Mouse (Mus musculus): ENCODE measurements around the gene BC048507. TPM values are rescaled to one million over a fixed set of nuclear protein-coding genes. Genes with fewer than 3 reads are reported as not detected.
"Not testable (repeated sequence)": the region's sequence is repeated elsewhere in the genome, so short reads cannot be mapped to it uniquely, and the experiment has no call there.

Gene BC048507
- polyA plus RNA-seq, 1 experiment from 2014 or later, result not detected

DNA sequence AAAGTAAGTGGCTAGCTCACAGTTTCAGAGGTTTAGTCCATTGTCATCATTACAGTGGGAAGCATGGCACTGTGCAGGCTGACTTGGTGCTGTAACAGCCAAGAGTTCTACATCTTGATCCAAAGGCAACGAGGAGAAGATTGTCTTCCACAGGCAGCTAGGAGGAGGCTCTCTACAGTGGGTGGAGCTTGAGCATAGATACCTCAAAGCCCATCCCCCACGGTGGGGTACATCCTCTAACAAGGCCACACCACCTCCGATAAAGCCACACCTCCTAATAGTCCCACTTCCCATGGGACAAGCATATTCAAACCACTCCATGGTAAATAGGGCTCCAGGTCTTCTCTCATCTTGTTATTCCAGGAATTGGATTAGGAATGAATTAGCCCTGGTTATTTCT, 12.8 kb upstream of the BC048507 start:
- Histone ChIP-seq H3K4me2 (ENCODE audit: low read depth, severe bottlenecking) (no peak overlapping the region), H3K36me3 (ENCODE audit: control insufficient read depth, insufficient read depth, low read length) (no peaks in the 10 kb centered on the region), H3K27ac (replicated peaks; ENCODE audit: low read depth, low read length) (no peak overlapping the region), H3K4me1 (ENCODE audit: control insufficient read depth, insufficient read depth, low read length) (no peaks in the 10 kb centered on the region), H3K9me3 (ENCODE audit: control insufficient read depth, low read length) (no peaks in the 10 kb centered on the region), H3K4me3 (ENCODE audit: low read depth, low read length) (no peak overlapping the region), H3K27me3 (ENCODE audit: control insufficient read depth, insufficient read depth, low read length) (no peaks in the 10 kb centered on the region), H3K9ac (ENCODE audit: low read length) (no peak overlapping the region)
- DNase-seq (ENCODE audit: low spot score) (no peak), ATAC-seq (ENCODE audit: insufficient number of reproducible peaks, low FRiP score, low TSS enrichment, low read depth) (no peak)
- 86% methylated on average over 3 of the region's 3 CpGs for WGBS

DNA sequence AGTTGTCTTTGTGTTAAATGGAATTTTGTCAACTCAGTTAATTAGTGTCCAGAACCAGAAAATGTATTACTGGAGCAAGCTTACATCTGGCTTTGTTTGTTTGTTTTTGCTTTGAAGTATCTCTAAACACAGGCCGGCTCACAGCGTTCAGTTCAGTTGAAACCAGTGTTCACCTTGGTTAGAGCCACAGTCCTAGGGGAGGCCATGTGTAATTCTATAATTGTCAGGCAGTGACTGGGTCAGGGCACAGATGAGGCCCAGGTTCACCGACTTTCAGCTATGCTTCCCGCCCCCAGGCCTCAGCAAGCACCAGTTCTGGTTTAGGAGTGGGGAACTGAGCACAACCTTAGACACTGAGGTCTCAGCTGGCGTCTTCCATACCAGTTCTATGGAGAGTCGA, 10.0 kb upstream of the BC048507 start:
- Histone ChIP-seq H3K27me3 (ENCODE audit: control insufficient read depth, insufficient read depth, low read length) (no peaks in the 10 kb centered on the region), H3K9me3 (ENCODE audit: control insufficient read depth, low read length) (no peaks in the 10 kb centered on the region), H3K4me1 (ENCODE audit: control insufficient read depth, insufficient read depth, low read length) (no peaks in the 10 kb centered on the region), H3K9ac (ENCODE audit: low read length) (no peak overlapping the region), H3K4me3 (ENCODE audit: low read depth, low read length) (no peak overlapping the region), H3K4me2 (ENCODE audit: low read depth, severe bottlenecking) (no peak overlapping the region), H3K27ac (replicated peaks; ENCODE audit: low read depth, low read length) (no peak overlapping the region), H3K36me3 (ENCODE audit: control insufficient read depth, insufficient read depth, low read length) (no peaks in the 10 kb centered on the region)
- no peak for DNase-seq (ENCODE audit: low spot score)
- 65% methylated on average over 6 of the region's 6 CpGs for WGBS
- ATAC-seq (ENCODE audit: insufficient number of reproducible peaks, low FRiP score, low TSS enrichment, low read depth), result no peak; the same call in 1 of the 2 replicates

DNA sequence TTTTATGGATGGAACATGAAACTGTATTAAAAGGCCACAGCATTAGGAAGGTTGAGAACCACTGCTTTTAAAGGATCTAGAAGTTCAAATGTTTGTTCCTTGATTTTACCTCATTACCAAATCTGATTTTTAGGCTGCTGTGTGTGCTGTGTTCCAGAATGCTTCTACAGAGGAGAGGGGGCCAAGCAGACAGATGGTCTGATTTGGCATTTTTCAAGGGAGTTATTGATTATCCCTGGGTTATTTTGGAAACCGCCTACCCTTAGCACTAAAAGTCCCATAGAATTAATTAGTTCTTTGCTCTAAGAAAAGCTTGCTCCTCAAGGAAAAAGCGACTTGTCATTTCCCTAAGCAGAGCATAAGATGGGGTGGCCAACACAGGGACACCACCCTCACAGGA, 9.1 kb upstream of the BC048507 start:
- Histone ChIP-seq H3K4me2 (ENCODE audit: low read depth, severe bottlenecking) (no peak overlapping the region), H3K4me3 (ENCODE audit: low read depth, low read length) (no peak overlapping the region), H3K27ac (replicated peaks; ENCODE audit: low read depth, low read length) (no peak overlapping the region), H3K36me3 (ENCODE audit: control insufficient read depth, insufficient read depth, low read length) (no peaks in the 10 kb centered on the region), H3K9ac (ENCODE audit: low read length) (no peak overlapping the region), H3K9me3 (ENCODE audit: control insufficient read depth, low read length) (no peaks in the 10 kb centered on the region), H3K27me3 (ENCODE audit: control insufficient read depth, insufficient read depth, low read length) (no peaks in the 10 kb centered on the region), H3K4me1 (ENCODE audit: control insufficient read depth, insufficient read depth, low read length) (no peaks in the 10 kb centered on the region)
- 93% methylated on average over 2 of the region's 2 CpGs for WGBS
- DNase-seq (ENCODE audit: low spot score) (no peak), ATAC-seq (ENCODE audit: insufficient number of reproducible peaks, low FRiP score, low TSS enrichment, low read depth) (no peak)

DNA sequence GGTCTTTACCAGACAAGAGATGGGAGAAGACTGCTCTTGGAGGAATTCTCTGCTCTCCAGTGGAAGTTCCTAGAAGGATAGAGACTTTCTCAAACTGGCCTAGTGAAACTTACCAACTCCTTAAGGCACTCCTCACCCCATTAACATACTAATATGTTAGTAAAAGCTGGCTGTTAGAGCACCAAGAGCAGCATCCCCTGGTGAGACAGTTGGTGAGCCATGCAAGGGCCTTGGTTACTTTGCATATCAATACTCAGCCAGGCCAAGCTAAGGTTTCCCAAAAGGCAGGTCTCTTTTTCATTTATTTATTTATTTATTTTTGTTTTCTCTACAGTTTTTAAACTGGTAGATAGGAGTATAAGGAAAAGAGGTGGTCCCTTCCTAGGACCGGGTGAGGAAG, 5.8 kb upstream of the BC048507 start:
- Histone ChIP-seq H3K9me3 (ENCODE audit: control insufficient read depth, low read length) (no peaks in the 10 kb centered on the region), H3K4me1 (ENCODE audit: control insufficient read depth, insufficient read depth, low read length) (no peaks in the 10 kb centered on the region), H3K27me3 (ENCODE audit: control insufficient read depth, insufficient read depth, low read length) (no peaks in the 10 kb centered on the region), H3K36me3 (ENCODE audit: control insufficient read depth, insufficient read depth, low read length) (no peaks in the 10 kb centered on the region), H3K4me3 (ENCODE audit: low read depth, low read length) (no peak overlapping the region), H3K4me2 (ENCODE audit: low read depth, severe bottlenecking) (no peak overlapping the region), H3K27ac (replicated peaks; ENCODE audit: low read depth, low read length) (no peak overlapping the region), H3K9ac (ENCODE audit: low read length) (no peak overlapping the region)
- no peak for DNase-seq (ENCODE audit: low spot score)
- 35% methylated on average over 1 of the region's 1 CpGs for WGBS
- no peak for ATAC-seq (ENCODE audit: insufficient number of reproducible peaks, low FRiP score, low TSS enrichment, low read depth)

DNA sequence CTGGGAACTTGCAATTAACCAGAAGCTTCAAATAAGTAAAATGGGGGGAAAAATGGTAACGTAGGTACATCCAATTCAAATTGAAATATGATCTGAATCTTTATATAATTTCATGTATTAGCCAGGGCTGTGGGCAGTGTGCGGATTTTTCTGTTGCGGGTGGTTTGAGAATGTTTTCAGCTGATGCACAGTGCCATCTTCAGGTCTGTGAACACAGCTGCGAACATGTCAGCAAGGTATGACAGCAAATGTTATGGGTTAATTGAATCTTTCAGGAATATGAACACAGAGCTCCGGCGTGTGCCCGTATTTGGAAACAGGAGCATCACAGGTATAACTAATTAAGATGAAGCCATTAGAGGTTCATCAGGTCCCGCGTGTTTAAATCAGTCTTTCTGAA, 618 bp upstream of the BC048507 start:
- DNase-seq (ENCODE audit: low spot score) (no peak), ATAC-seq (ENCODE audit: insufficient number of reproducible peaks, low FRiP score, low TSS enrichment, low read depth) (no peak)
- no peak overlapping the region for H3K4me2 ChIP-seq (ENCODE audit: low read depth, severe bottlenecking)
- H3K4me1 ChIP-seq (ENCODE audit: control insufficient read depth, insufficient read depth, low read length), result no peaks in the 10 kb centered on the region
- whole genome bisulfite sequencing, result 85% methylated on average over 9 of the region's 9 CpGs
- H3K9ac ChIP-seq (ENCODE audit: low read length), result no peak overlapping the region
- H3K4me3 ChIP-seq (ENCODE audit: low read depth, low read length), result no peak overlapping the region
- H3K27ac ChIP-seq (replicated peaks; ENCODE audit: low read depth, low read length), result no peak overlapping the region
- no peaks in the 10 kb centered on the region for H3K9me3 ChIP-seq (ENCODE audit: control insufficient read depth, low read length)
- no peaks in the 10 kb centered on the region for H3K36me3 ChIP-seq (ENCODE audit: control insufficient read depth, insufficient read depth, low read length)
- H3K27me3 ChIP-seq (ENCODE audit: control insufficient read depth, insufficient read depth, low read length), result no peaks in the 10 kb centered on the region

- H3K9me3 ChIP-seq (ENCODE audit: control insufficient read depth, low read length), result no peaks in the 10 kb centered on the region
- H3K4me2 ChIP-seq (ENCODE audit: low read depth, severe bottlenecking), result no peak overlapping the region
- no peak overlapping the region for H3K4me3 ChIP-seq (ENCODE audit: low read depth, low read length)
- H3K27me3 ChIP-seq (ENCODE audit: control insufficient read depth, insufficient read depth, low read length), result no peaks in the 10 kb centered on the region
- no peaks in the 10 kb centered on the region for H3K4me1 ChIP-seq (ENCODE audit: control insufficient read depth, insufficient read depth, low read length)
- no peak overlapping the region for H3K27ac ChIP-seq (replicated peaks; ENCODE audit: low read depth, low read length)
- 43% methylated on average over 5 of the region's 5 CpGs for WGBS
- no peaks in the 10 kb centered on the region for H3K36me3 ChIP-seq (ENCODE audit: control insufficient read depth, insufficient read depth, low read length)
- H3K9ac ChIP-seq (ENCODE audit: low read length), result no peak overlapping the region
- no peak for ATAC-seq (ENCODE audit: insufficient number of reproducible peaks, low FRiP score, low TSS enrichment, low read depth)
- DNase-seq (ENCODE audit: low spot score), result no peak
These were observed 1.7 kb downstream of the BC048507 start for GRCm38 (mm10) chr13:67864764-67865350.

DNA sequence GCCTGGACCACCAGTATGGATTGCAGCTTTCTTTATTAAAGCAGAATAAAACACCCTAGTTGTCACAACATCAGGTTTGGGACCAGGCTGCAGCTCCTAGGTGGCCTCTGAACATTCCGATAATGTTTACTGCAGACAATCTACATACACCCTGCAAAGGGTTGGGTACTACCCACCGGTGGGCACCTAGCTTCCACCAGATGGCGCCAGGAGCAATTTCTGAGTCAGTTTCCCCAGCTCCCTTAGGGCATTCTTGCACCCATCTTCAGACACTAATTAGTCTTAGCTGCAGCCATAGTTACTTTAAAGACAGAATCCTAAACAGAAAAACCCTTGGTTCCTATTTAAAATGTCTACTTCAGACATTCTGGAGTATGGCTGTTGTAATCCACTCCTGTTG, 4.8 kb downstream of the BC048507 start:
- no peak for ATAC-seq (ENCODE audit: insufficient number of reproducible peaks, low FRiP score, low TSS enrichment, low read depth)
- no peak overlapping the region for H3K4me2 ChIP-seq (ENCODE audit: low read depth, severe bottlenecking)
- H3K27me3 ChIP-seq (ENCODE audit: control insufficient read depth, insufficient read depth, low read length), result no peaks in the 10 kb centered on the region
- no peaks in the 10 kb centered on the region for H3K9me3 ChIP-seq (ENCODE audit: control insufficient read depth, low read length)
- H3K27ac ChIP-seq (replicated peaks; ENCODE audit: low read depth, low read length), result no peak overlapping the region
- H3K4me1 ChIP-seq (ENCODE audit: control insufficient read depth, insufficient read depth, low read length), result no peaks in the 10 kb centered on the region
- WGBS, result 31% methylated on average over 3 of the region's 3 CpGs
- no peaks in the 10 kb centered on the region for H3K36me3 ChIP-seq (ENCODE audit: control insufficient read depth, insufficient read depth, low read length)
- no peak overlapping the region for H3K9ac ChIP-seq (ENCODE audit: low read length)
- DNase-seq (ENCODE audit: low spot score), result no peak
- H3K4me3 ChIP-seq (ENCODE audit: low read depth, low read length), result no peak overlapping the region

DNA sequence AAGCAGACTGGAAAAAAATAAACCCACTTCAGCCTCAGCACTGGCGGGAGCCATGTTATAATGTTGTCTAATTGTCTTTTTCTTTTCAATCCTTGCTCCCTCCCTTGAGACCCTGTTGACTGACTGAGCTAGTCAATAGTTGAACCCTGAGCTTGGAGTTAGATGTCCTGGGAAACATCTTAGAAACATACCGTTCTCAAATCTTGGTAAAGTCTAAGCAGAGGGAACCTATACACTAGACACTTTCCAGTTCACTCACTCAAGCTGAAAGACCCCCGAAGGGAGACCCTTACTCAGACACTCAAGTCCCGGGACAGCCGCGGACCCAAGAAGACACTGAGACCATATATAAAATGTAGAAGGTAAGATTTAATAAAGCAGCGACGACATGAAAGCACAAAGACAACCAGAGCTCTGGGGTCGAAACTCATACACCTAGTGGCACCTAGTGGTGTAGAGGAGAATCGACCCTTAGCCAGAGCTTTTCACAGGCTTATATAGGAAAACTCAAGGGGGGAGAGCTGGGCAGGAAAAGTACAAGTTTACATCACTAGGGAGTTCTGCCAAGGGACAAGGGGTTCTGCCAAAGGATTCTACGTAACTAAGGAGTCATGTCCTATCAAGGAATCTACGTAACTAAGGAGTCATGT, 13.0 kb downstream of the BC048507 start:
- DNase-seq (ENCODE audit: low spot score); H3K27ac ChIP-seq (replicated peaks; ENCODE audit: low read depth, low read length); H3K36me3 ChIP-seq (ENCODE audit: control insufficient read depth, insufficient read depth, low read length); H3K4me2 ChIP-seq (ENCODE audit: low read depth, severe bottlenecking); H3K4me1 ChIP-seq (ENCODE audit: control insufficient read depth, insufficient read depth, low read length); ATAC-seq (ENCODE audit: insufficient number of reproducible peaks, low FRiP score, low TSS enrichment, low read depth); H3K27me3 ChIP-seq (ENCODE audit: control insufficient read depth, insufficient read depth, low read length); H3K9ac ChIP-seq (ENCODE audit: low read length); H3K9me3 ChIP-seq (ENCODE audit: control insufficient read depth, low read length); H3K4me3 ChIP-seq (ENCODE audit: low read depth, low read length): not testable (repeated sequence)
- 40% methylated on average over 7 of the region's 12 CpGs for WGBS

Measured in limb, embryonic 11.5 days (tissue).